Mouse (Mus musculus): Measurements from ENCODE around the gene Gsdmc4. TPM values are rescaled to one million over a fixed set of nuclear protein-coding genes. Genes with fewer than 3 reads are reported as not detected.
"Not testable (repeated sequence)": the region's sequence is repeated elsewhere in the genome, so short reads cannot be mapped to it uniquely, and the experiment has no call there.

The Gsdmc4 gene
- not detected in 2 replicates for polyA plus RNA-seq (2014; fragmentation: Nextera tagmentation; extraction: Ambion mirVana)

DNA sequence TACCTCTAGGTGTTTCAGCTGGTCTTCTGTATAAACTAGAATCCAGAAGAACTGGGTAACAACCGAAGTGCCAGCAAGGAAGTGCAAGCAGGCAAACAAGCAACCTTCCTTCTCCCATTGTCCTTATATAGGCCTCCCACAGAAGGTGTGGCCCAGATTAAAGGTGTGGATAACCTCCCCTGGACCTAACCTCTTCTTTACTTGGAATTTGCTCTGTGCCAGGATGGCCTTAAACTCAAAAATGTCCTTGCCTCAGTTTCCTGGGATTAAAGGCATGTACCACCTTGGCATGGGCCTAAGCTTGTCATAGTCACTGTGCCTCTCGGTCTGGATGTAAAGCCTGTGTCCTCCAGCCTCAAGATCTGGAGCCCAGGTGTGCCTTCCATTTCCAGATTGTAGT is at the start of gene Gsdmc4:
Gene Gsdmc4 (minus strand): TSS at position 101 of the 400 bp plus-strand sequence.
- H3K27ac ChIP-seq; H3K9ac ChIP-seq; H3K4me3 ChIP-seq (replicated peaks; ENCODE audit: low read length); H3K9me3 ChIP-seq (ENCODE audit: control insufficient read depth, low read length); ATAC-seq (ENCODE audit: low FRiP score); DNase-seq (ENCODE audit: low spot score); H3K27me3 ChIP-seq (ENCODE audit: control insufficient read depth, insufficient read depth, low read length); H3K36me3 ChIP-seq (replicated peaks; ENCODE audit: control insufficient read depth, insufficient read depth); H3K4me2 ChIP-seq (replicated peaks); H3K4me1 ChIP-seq (replicated peaks; ENCODE audit: control insufficient read depth, insufficient read depth, low read length): not testable (repeated sequence)
- WGBS, result 83% methylated on average over 2 of the region's 2 CpGs

DNA sequence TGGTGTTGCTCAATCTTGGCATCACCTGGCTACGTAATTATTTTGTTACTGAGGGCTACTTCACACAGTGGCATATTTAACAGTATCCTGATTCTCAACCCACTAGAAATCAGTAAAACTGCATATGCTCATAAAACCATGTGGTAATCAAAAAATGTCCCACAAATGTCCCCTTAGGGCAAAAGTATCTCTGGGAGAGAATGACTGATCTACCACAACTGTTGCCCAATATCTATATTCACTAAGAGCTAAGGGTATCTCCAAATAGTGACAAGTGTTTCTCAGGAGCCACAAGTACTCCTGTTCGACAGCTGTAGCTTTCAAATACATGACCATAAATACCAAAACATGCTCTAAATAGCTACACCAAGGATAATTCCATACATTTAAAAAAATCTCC is 48.4 kb upstream of the Gsdmc4 start:
- DNase-seq (ENCODE audit: low spot score), result no peak
- WGBS, result 95% methylated on average over 2 of the region's 2 CpGs
- Histone ChIP-seq H3K4me2 (replicated peaks) (no peak overlapping the region), H3K4me3 (replicated peaks; ENCODE audit: low read length) (no peak overlapping the region), H3K36me3 (replicated peaks; ENCODE audit: control insufficient read depth, insufficient read depth) (no peaks in the 10 kb centered on the region), H3K4me1 (replicated peaks; ENCODE audit: control insufficient read depth, insufficient read depth, low read length) (no peaks in the 10 kb centered on the region), H3K27ac (no peak overlapping the region), H3K27me3 (ENCODE audit: control insufficient read depth, insufficient read depth, low read length) (no peaks in the 10 kb centered on the region), H3K9me3 (ENCODE audit: control insufficient read depth, low read length) (no peaks in the 10 kb centered on the region), H3K9ac (no peak overlapping the region)
- no peak for ATAC-seq (ENCODE audit: low FRiP score)

GRCm38 (mm10) chr15:63957553-63957952 is 45.5 kb upstream of the Gsdmc4 start:
- ATAC-seq (ENCODE audit: low FRiP score) (no peak), DNase-seq (ENCODE audit: low spot score) (no peak)
- H3K36me3 ChIP-seq (replicated peaks; ENCODE audit: control insufficient read depth, insufficient read depth), result no peaks in the 10 kb centered on the region
- H3K27me3 ChIP-seq (ENCODE audit: control insufficient read depth, insufficient read depth, low read length), result no peaks in the 10 kb centered on the region
- no peak overlapping the region for H3K9ac ChIP-seq
- H3K4me3 ChIP-seq (replicated peaks; ENCODE audit: low read length), result no peak overlapping the region
- H3K27ac ChIP-seq, result no peak overlapping the region
- H3K4me1 ChIP-seq (replicated peaks; ENCODE audit: control insufficient read depth, insufficient read depth, low read length), result no peaks in the 10 kb centered on the region
- no peaks in the 10 kb centered on the region for H3K9me3 ChIP-seq (ENCODE audit: control insufficient read depth, low read length)
- H3K4me2 ChIP-seq (replicated peaks), result no peak overlapping the region

GRCm38 (mm10) chr15:63953256-63953655 is 41.2 kb upstream of the Gsdmc4 start:
- ATAC-seq (ENCODE audit: low FRiP score) (no peak), DNase-seq (ENCODE audit: low spot score) (no peak)
- Histone ChIP-seq H3K36me3 (replicated peaks; ENCODE audit: control insufficient read depth, insufficient read depth) (peaks cover 5% of the 10 kb centered on the region; the same call in 1 of the 2 replicates), H3K9me3 (ENCODE audit: control insufficient read depth, low read length) (no peaks in the 10 kb centered on the region), H3K27ac (no peak overlapping the region), H3K4me3 (replicated peaks; ENCODE audit: low read length) (no peak overlapping the region), H3K27me3 (ENCODE audit: control insufficient read depth, insufficient read depth, low read length) (no peaks in the 10 kb centered on the region), H3K4me2 (replicated peaks) (no peak overlapping the region), H3K4me1 (replicated peaks; ENCODE audit: control insufficient read depth, insufficient read depth, low read length) (no peaks in the 10 kb centered on the region), H3K9ac (no peak overlapping the region)
- 72% methylated on average over 4 of the region's 4 CpGs for WGBS

DNA sequence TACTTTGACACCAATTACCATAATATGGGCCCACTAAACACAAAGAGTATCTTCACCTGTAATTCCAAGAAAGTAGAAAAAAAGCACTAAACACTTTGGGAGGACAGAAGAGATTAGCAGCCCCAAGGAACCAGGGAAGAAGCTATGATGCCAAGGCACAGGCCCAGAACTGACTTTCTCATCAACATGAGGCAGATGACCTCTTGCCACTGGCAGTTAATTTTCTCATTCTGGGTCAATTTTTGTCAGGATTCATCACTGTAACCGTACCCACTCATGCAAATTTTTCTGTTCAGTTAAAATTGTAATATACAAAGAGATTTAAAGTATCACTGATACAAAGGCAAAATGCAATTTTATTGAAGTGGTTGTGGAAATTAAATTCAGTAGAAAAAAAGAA is 29.1 kb upstream of the Gsdmc4 start:
- Histone ChIP-seq H3K9ac (no peak overlapping the region), H3K9me3 (ENCODE audit: control insufficient read depth, low read length) (no peaks in the 10 kb centered on the region), H3K27ac (no peak overlapping the region), H3K4me2 (replicated peaks) (no peak overlapping the region), H3K27me3 (ENCODE audit: control insufficient read depth, insufficient read depth, low read length) (no peaks in the 10 kb centered on the region), H3K4me1 (replicated peaks; ENCODE audit: control insufficient read depth, insufficient read depth, low read length) (no peaks in the 10 kb centered on the region), H3K36me3 (replicated peaks; ENCODE audit: control insufficient read depth, insufficient read depth) (peaks cover 68% of the 10 kb centered on the region), H3K4me3 (replicated peaks; ENCODE audit: low read length) (no peak overlapping the region)
- ATAC-seq (ENCODE audit: low FRiP score), result no peak
- WGBS, result 81% methylated on average over 1 of the region's 1 CpGs
- no peak for DNase-seq (ENCODE audit: low spot score)

- H3K27me3 ChIP-seq (ENCODE audit: control insufficient read depth, insufficient read depth, low read length), result no peaks in the 10 kb centered on the region
- no peak overlapping the region for H3K9ac ChIP-seq
These were observed 20.6 kb upstream of the Gsdmc4 start for GRCm38 (mm10) chr15:63932656-63933055.

DNA sequence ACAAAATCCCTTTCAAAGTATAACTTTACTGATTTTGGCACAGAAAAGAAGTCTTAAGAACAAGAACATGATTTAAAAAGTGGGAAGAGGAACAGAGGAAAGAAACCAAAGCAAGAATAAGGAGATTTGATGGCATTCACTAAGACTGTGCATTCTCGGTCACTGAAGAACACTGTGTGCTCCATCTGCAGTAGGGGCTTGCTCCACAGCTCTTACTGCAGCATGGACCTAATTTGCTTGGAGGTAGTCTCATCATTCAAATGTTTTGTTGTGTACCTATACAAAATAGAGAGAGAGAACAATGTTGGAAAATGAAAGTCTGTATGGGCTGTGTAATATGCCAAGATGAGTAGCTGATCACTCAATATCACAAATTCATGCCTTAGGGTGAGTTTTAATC is 19.3 kb upstream of the Gsdmc4 start:
- Histone ChIP-seq H3K4me3 (replicated peaks; ENCODE audit: low read length) (no peak overlapping the region), H3K27me3 (ENCODE audit: control insufficient read depth, insufficient read depth, low read length) (no peaks in the 10 kb centered on the region), H3K36me3 (replicated peaks; ENCODE audit: control insufficient read depth, insufficient read depth) (peaks cover 60% of the 10 kb centered on the region), H3K9me3 (ENCODE audit: control insufficient read depth, low read length) (no peaks in the 10 kb centered on the region), H3K4me1 (replicated peaks; ENCODE audit: control insufficient read depth, insufficient read depth, low read length) (no peaks in the 10 kb centered on the region), H3K27ac (no peak overlapping the region), H3K9ac (no peak overlapping the region), H3K4me2 (replicated peaks) (no peak overlapping the region)
- WGBS, result 94% methylated on average over 1 of the region's 1 CpGs
- no peak for ATAC-seq (ENCODE audit: low FRiP score)
- DNase-seq (ENCODE audit: low spot score), result no peak

More at GRCm38 (mm10) chr15:63932656-63933055, 20.6 kb upstream of the Gsdmc4 start:
- H3K27ac ChIP-seq, result no peak overlapping the region
- no peak for DNase-seq (ENCODE audit: low spot score)
- no peak overlapping the region for H3K4me2 ChIP-seq (replicated peaks)
- H3K4me3 ChIP-seq (replicated peaks; ENCODE audit: low read length), result no peak overlapping the region
- peaks cover 70% of the 10 kb centered on the region for H3K36me3 ChIP-seq (replicated peaks; ENCODE audit: control insufficient read depth, insufficient read depth)
- WGBS, result 91% methylated on average over 1 of the region's 1 CpGs
- no peak for ATAC-seq (ENCODE audit: low FRiP score)
- no peaks in the 10 kb centered on the region for H3K9me3 ChIP-seq (ENCODE audit: control insufficient read depth, low read length)
- no peaks in the 10 kb centered on the region for H3K4me1 ChIP-seq (replicated peaks; ENCODE audit: control insufficient read depth, insufficient read depth, low read length)

DNA sequence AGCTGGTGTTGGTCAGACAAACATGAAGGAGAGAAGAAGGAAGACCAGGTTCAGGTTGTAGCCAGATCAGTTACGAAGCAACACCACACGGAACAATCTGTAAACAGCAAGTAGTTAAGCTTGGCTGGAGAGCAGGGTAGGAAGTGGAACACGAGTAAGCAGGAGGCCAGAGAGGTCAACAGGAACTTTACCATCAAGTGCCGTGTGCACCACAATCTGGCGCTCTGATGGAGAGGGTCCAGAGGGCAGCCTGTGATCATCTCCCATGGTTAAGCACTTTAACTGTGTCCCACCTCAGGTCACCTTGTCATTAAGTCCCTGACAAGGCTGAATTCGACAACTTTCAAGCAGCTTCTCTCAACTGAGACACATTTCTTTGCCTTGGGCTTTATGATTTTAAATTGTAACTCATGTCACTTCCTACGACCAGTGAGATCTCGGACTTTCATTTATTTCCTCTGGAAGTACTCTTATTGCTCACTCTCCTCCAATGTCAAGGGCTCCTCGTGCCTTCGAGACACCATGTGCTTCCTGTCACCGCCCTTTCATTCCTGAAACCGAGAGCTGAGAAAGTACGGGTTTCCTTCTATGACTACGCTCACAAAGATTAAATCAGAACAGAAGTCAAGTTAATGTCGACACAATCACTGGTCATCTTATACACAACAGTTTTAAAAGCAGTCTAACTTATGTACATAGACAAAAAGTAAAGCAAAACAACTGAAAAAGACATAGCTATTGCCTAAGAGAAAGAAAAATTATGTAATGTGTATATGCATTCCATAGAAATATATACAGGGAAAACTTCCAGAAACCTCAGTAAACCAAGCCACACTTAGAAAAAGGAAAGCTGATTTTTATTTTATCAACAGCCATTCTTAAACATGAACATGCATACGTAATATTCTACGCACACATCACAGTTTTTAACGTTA is 18.3 kb upstream of the Gsdmc4 start:
- Histone ChIP-seq H3K4me2 (replicated peaks) (no peak overlapping the region), H3K4me3 (replicated peaks; ENCODE audit: low read length) (no peak overlapping the region), H3K27me3 (ENCODE audit: control insufficient read depth, insufficient read depth, low read length) (no peaks in the 10 kb centered on the region), H3K9me3 (ENCODE audit: control insufficient read depth, low read length) (no peaks in the 10 kb centered on the region), H3K36me3 (replicated peaks; ENCODE audit: control insufficient read depth, insufficient read depth) (peaks cover 53% of the 10 kb centered on the region), H3K9ac (no peak overlapping the region), H3K4me1 (replicated peaks; ENCODE audit: control insufficient read depth, insufficient read depth, low read length) (no peaks in the 10 kb centered on the region), H3K27ac (no peak overlapping the region)
- WGBS, result 95% methylated on average over 18 of the region's 18 CpGs
- ATAC-seq (ENCODE audit: low FRiP score), result no peak
- no peak for DNase-seq (ENCODE audit: low spot score)

GRCm38 (mm10) chr15:63926201-63926600 is 14.1 kb upstream of the Gsdmc4 start:
- H3K4me2 ChIP-seq (replicated peaks), result no peak overlapping the region
- H3K27me3 ChIP-seq (ENCODE audit: control insufficient read depth, insufficient read depth, low read length), result no peaks in the 10 kb centered on the region
- WGBS, result 88% methylated on average over 3 of the region's 3 CpGs
- no peaks in the 10 kb centered on the region for H3K9me3 ChIP-seq (ENCODE audit: control insufficient read depth, low read length)
- H3K4me3 ChIP-seq (replicated peaks; ENCODE audit: low read length), result no peak overlapping the region
- ATAC-seq (ENCODE audit: low FRiP score), result no peak
- DNase-seq (ENCODE audit: low spot score), result no peak
- peaks cover 29% of the 10 kb centered on the region for H3K36me3 ChIP-seq (replicated peaks; ENCODE audit: control insufficient read depth, insufficient read depth)
- no peaks in the 10 kb centered on the region for H3K4me1 ChIP-seq (replicated peaks; ENCODE audit: control insufficient read depth, insufficient read depth, low read length)
- no peak overlapping the region for H3K9ac ChIP-seq
- no peak overlapping the region for H3K27ac ChIP-seq

All from hindbrain, embryonic 14.5 days (tissue).